Mouse (Mus musculus): ENCODE results near the gene Akna.

Gene Akna

GRCm38 (mm10) chr4:63409908-63410582, 6.9 kb upstream of the Akna start:
- 1% methylated on average over 39 of the region's 39 CpGs for WGBS

DNA sequence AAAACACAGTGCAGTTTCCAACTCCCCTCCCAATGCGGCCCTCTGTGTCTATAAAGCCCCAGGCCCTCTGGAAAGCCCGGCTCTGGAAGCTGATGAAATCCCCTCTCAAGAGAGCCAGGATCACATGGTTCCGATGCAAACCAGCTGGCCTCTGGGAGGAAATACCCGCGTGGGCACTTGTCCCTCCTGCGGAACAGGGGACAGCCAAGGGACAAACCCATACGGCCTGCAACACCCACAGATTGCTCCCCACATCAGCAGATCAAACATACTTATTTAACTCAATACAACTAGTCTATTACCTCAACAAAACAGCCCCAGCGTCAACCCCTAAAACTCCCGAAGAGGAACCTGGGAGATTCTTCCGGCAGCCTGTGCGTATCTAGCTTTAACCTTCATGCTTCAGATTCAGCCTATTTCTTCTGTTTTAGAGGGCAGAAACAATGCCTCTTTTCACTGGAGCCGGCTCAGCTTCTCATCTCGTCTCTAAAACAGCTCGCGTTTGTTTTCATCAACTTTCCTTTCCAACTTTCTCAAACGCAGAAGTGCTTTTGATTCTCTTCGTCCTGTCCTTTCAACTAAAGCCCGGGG, 6.3 kb upstream of the Akna start:
- WGBS = 1% methylated on average over 18 of the region's 18 CpGs

- 7% methylated on average over 8 of the region's 8 CpGs for whole genome bisulfite sequencing
Observed at GRCm38 (mm10) chr4:63408649-63409048, 5.5 kb upstream of the Akna start.

- WGBS = 27% methylated on average over 7 of the region's 7 CpGs
Observed at GRCm38 (mm10) chr4:63408247-63408646, 5.1 kb upstream of the Akna start.

DNA sequence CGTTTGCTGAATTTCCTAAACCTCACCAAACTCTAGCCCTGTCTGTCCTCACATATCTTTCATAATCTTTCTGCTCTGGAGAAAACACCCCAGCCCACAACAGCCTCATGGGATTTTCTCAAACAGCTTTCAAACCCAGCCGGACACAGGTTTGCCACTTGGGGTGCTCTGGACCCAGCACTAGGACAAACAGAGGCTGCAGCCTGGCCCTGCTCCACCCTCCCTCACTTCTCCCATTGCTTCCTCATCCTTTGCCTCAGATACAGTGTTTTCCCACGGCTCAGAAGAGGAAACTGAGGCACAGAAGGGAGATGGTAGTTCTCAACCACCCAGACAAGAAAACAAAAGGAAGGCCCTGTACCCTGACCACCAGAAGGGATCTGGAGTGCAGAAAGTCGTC, 2.5 kb upstream of the Akna start:
- 77% methylated on average over 4 of the region's 4 CpGs for WGBS

GRCm38 (mm10) chr4:63405051-63405450, 1.9 kb upstream of the Akna start:
- WGBS = 44% methylated on average over 7 of the region's 7 CpGs

GRCm38 (mm10) chr4:63404205-63404604, 1.1 kb upstream of the Akna start:
- WGBS = 83% methylated on average over 7 of the region's 7 CpGs

GRCm38 (mm10) chr4:63402558-63402957, 596 bp downstream of the Akna start:
- WGBS = 68% methylated on average over 6 of the region's 6 CpGs

DNA sequence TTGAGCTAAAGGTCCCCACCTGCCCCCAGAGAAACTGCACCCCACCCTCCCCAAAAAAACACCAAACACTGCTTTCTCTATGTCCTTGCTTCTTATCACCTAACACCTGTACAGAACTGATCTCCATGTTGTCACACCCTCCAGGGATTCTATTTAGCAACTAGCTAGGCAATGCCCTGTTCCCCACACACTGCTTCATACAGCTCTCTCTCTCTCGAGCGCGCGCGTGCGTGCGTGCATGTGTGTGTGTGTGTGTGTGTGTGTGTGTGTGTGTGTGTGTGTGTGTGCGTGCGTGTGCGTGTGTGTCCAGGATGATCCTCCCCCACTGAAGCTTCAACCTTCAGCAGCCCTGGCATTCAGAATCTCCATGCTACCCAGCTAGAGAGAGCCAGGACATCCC, 1.1 kb downstream of the Akna start:
- WGBS = 89% methylated on average over 10 of the region's 10 CpGs

DNA sequence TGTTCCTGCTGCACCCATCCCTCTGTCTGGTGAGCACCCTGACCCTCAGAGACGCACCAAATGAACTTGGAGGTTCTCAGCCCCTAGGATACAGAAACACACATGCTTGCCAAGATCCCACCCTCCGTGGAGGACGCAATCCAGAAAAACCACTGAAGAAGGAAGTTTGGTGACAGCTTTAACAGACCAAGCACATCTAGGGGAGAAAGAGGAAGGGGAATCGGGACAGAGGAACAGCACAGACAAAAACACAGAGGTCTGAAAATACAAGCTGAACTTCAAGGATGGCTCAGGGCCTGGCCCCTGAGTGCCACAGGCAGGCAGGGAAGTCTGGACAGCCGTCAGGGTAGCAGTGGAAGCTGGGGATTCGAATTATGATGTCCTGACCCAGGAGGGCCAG, 1.5 kb downstream of the Akna start:
- 82% methylated on average over 6 of the region's 6 CpGs for WGBS

GRCm38 (mm10) chr4:63400541-63401306, 2.4 kb downstream of the Akna start:
- WGBS = 81% methylated on average over 18 of the region's 18 CpGs

GRCm38 (mm10) chr4:63399691-63400270, 3.4 kb downstream of the Akna start:
- 69% methylated on average over 8 of the region's 8 CpGs for WGBS

DNA sequence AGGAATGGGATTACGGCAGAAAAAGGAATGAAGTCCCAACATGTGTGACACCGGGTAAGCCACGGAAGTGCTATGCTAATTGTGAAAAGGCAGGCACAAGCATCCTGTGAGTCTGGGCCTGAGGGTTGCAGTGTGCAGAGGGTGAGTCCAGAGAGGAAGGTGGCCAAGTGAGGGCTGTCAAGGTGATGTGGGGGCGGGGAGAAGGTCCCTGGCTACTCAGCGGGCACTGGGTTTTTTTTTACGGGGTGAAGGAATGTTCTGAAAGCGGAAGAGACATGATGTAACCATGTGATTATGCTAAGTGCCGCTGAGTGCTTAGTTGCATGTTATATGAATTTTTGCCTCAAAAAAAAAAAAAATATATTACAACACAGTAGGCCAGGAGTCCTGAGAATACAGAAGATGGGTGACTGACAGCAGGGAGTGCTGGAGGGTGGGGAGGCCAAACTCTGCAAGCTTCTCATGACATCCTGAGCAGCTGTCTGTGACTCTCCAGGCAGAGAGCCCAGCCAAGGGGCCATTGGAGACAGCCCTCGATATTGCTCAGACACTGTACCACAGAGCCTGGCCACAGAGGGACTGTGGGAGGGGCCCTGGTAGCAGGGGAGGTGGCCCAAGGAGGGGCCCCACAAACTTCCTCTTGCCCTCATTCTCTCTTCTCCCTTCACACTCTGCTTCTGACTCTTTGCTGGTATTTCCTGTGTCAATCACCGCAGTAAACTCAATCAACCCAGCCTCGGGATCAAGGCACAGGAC, 4.1 kb downstream of the Akna start:
- 74% methylated on average over 11 of the region's 11 CpGs for WGBS

DNA sequence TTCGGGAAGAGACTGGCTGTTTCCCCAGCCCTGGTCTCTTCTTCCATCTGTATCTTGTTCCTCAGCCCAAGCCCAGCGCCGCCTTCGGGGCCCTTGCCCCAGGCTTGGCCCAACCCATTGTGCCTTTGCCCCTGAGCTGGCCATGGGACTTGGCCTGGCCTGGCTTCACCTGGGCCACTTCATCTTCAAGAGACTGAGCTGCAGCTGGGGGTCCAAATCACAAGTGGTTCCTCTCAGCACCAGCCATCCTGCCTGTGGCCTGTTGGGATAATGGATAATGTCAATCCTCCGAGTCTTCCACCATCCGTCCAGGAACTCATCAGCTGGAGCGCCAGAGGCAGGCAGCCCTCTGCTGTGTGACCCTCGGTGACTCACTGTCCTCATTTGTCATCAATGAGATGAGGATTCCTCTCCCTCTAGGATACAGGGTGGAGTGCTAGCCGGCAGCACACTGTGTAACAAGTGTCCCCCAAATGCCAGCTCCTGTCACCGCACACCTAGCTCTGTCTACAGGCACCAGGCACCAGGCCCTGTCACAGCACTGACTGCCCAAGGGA, 5.1 kb downstream of the Akna start:
- WGBS = 94% methylated on average over 10 of the region's 10 CpGs

- WGBS = 74% methylated on average over 6 of the region's 6 CpGs
Observed at GRCm38 (mm10) chr4:63391322-63391721, 11.8 kb downstream of the Akna start.

DNA sequence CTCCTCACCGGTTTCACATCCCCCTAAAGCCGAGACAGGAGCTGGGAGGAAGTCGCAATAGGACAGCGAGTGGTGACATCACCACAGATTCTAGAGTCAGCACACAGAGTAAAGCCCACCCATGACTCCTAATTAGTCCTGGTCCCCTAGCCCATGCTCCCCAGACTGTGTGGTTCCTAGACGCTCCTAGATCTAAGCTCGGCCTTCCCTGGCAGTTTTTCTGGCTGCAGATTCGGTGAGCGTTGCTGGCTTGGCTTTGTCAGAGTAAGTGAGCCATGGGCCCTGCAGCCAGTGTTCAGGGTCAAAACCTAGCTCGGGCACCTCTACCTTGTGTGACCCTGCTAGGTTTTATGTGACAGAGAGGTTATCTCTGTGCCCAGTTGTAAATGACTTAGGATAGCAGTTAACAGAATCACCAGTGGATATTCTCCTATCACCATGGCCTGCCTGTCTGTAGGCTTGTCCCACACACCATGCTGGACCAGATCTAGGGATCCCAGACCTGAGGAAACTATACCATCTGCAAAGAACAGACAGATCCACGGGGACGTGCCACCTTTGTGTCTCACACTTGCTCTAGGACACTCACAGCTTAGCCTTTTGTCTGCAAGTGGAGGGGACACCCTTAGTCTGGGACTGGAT, 13.1 kb downstream of the Akna start:
- WGBS = 78% methylated on average over 11 of the region's 11 CpGs

GRCm38 (mm10) chr4:63389121-63389886, 13.8 kb downstream of the Akna start:
- 65% methylated on average over 8 of the region's 8 CpGs for WGBS

- WGBS = 68% methylated on average over 6 of the region's 6 CpGs
Observed at GRCm38 (mm10) chr4:63388029-63388428, 15.1 kb downstream of the Akna start.

DNA sequence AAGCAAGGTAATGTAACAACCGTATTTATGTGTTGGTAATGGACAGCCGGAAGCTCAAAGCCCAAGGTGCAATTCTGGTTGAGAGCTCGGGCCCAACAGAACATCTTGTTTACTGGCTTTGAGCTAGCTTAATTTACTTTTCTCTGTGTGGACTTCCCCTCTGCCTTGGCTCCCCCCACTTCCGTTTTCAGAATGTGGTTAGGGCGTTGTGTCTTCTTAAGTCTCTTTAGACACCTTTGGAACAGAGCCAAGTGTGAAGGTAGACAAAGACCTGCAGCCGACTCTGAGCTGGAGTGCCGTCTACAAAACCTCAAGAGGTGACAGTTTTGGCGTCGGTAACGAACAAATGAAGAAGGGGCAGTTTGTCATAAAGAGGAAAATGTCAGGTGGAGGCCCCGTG, 17.4 kb downstream of the Akna start:
- 66% methylated on average over 11 of the region's 11 CpGs for WGBS

- WGBS = 87% methylated on average over 3 of the region's 3 CpGs
Observed at GRCm38 (mm10) chr4:63385253-63385652, 17.9 kb downstream of the Akna start.

All from cerebral cortex, adult 2 months (tissue).